Mouse (Mus musculus) small intestine, adult 2 months (tissue): ENCODE data around the gene Boc.

Source experiments
- CTCF ChIP-seq: fragments of 200-500 bp; IDR thresholded peaks from 2 replicates; pipeline ENCODE4 v1.5.1; 2012; ENCODE audit warnings: low read depth, mild to moderate bottlenecking, control low read depth, inconsistent platforms, low read length, moderate library complexity, mixed read lengths; ENCODE audit not compliant: insufficient replicate concordance, insufficient read length; ENCODE audit errors: extremely low read depth
- POLR2A ChIP-seq: fragments of 200-500 bp; IDR thresholded peaks from 2 replicates; pipeline ENCODE4 v1.6.1; 2012; ENCODE audit warnings: low read depth, mild to moderate bottlenecking, control low read depth, inconsistent platforms, low read length, moderate library complexity

GRCm38 (mm10) chr16:44510521-44511213, 48.0 kb downstream of the Boc start:
- TF ChIP-seq POLR2A (no peak), CTCF (no peak)
